Mouse (Mus musculus) liver, embryonic 14 days (tissue): ENCODE results near the gene Fam20a. TPM values are rescaled to one million over a fixed set of nuclear protein-coding genes. Genes with fewer than 3 reads are reported as not detected.

ENCODE experiments used
- polyA plus RNA-seq: library from polyadenylated mRNA; depleted of rRNA; stranded (reverse); fragments of >200 nt; gene quantifications from 2 replicates; pipeline ENCODE4 v1.2.3, GENCODE M21; 2012; rRNA removed

Gene Fam20a
- 2.0 and 2.8 TPM in 2 replicates for polyA plus RNA-seq

GRCm38 (mm10) chr11:109721781-109722446 lies at the start of gene Fam20a:
TSS of gene Fam20a (minus strand) at chr11:109722279.

DNA sequence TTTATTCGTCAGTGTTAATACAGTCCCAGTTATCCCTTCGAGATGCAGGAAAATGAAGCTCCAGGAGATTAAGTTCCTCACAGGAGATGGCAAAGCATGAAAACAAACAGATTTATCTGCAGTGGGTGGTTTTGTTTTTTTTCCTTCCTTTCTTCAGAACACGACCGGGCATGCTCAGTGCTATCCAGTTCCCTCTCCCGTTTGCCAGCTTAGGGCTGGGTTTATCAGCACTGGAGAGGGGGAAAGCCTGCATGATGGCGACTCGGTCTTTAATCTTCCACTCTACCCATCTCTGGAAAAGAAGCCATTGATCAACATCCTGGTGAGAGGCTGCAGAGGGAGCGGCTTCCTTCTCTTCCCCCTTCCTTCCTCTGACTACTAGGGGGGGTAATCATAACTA lies 72.9 kb downstream of the Fam20a start, which contains the start of gene Prkar1a:
TSS of gene Prkar1a (plus strand) at position 200 of the 400 bp plus-strand sequence.

Other genes starting within 250 kb of the Fam20a start
- gene Arsg, start 248.9 kb downstream of the Fam20a start, polyA plus RNA-seq, result 2.1 and 2.7 TPM in 2 replicates
- gene Slc16a6, start 248.7 kb downstream of the Fam20a start, polyA plus RNA-seq, result 5.3 and 9.4 TPM in 2 replicates
- 12.8 TPM in 2 replicates for gene Wipi1, start 110.3 kb downstream of the Fam20a start, polyA plus RNA-seq
- 43.5 and 48.6 TPM in 2 replicates for gene Prkar1a, start 72.9 kb downstream of the Fam20a start, polyA plus RNA-seq
- 0.06 TPM in 1 of 2 replicates, not detected in the other for gene 1700012B07Rik, start 105.8 kb upstream of the Fam20a start, polyA plus RNA-seq